ENCODE assay signal across 27 mouse cellular contexts in genomic region chr6:33476134-33476533, GRCm38 (mm10).
DNase-seq lines count a peak whose midpoint lies in the region; ATAC-seq and TF ChIP-seq lines count a peak whose summit lies in the region.
"Had no signal": no experiment of that assay in that cellular context is flagged by ENCODE, and none has a peak within 500 bp of the region (broad histone marks: within the 10 kb centered on the region; RNA-seq: fewer than 3 reads in every experiment).

No protein-coding gene starts in this region.

- H3K4me1 ChIP-seq in liver, embryonic 11.5 days (replicated peaks; ENCODE audit: control insufficient read depth, insufficient read depth, low read length): no peaks in the 10 kb centered on the region
- no peaks in the 10 kb centered on the region for H3K4me1 ChIP-seq in liver, postnatal 0 days (ENCODE audit: insufficient read depth)
- peaks cover 2 to 5% of the 10 kb centered on the region in 2 experiments; a peak in 2 of 4 replicates for H3K4me1 ChIP-seq in MEL (ENCODE audit: control insufficient read depth in 1 of 2, insufficient read depth in 2 of 2, low read length in 2 of 2)
- peaks cover 10% of the 10 kb centered on the region for H3K4me1 ChIP-seq in liver, embryonic 13.5 days (replicated peaks)
- H3K4me1 ChIP-seq in neural tube, embryonic 15.5 days: no peaks in the 10 kb centered on the region; the same call in 1 of the 2 replicates
- H3K4me1 ChIP-seq: embryonic facial prominence, embryonic 13.5 days; embryonic facial prominence, embryonic 15.5 days; forebrain, embryonic 10.5 days had no signal

- H3K36me3 ChIP-seq in liver, embryonic 11.5 days (ENCODE audit: control insufficient read depth, insufficient read depth, low read length): no peaks in the 10 kb centered on the region
- no peaks in the 10 kb centered on the region for H3K36me3 ChIP-seq in liver, postnatal 0 days (replicated peaks; ENCODE audit: insufficient read depth, low read length)
- H3K36me3 ChIP-seq in MEL (ENCODE audit: control insufficient read depth in 1 of 2, insufficient read depth in 2 of 2, low read length in 2 of 2): peaks cover 0 to 17% of the 10 kb centered on the region in 2 experiments; a peak in 2 of 4 replicates
- no peaks in the 10 kb centered on the region for H3K36me3 ChIP-seq in liver, embryonic 13.5 days
- H3K36me3 ChIP-seq in neural tube, embryonic 15.5 days: no peaks in the 10 kb centered on the region
- H3K36me3 ChIP-seq: embryonic facial prominence, embryonic 13.5 days; embryonic facial prominence, embryonic 15.5 days; forebrain, embryonic 10.5 days; forebrain, embryonic 12.5 days had no signal

- H3K4me2 ChIP-seq in liver, embryonic 11.5 days: no peak overlapping the region
- no peak overlapping the region for H3K4me2 ChIP-seq in liver, postnatal 0 days (ENCODE audit: low read depth, low read length)
- H3K4me2 ChIP-seq in liver, embryonic 13.5 days: no peak overlapping the region
- H3K4me2 ChIP-seq in neural tube, embryonic 15.5 days: no peak overlapping the region
- H3K4me2 ChIP-seq: embryonic facial prominence, embryonic 13.5 days; embryonic facial prominence, embryonic 15.5 days; forebrain, embryonic 12.5 days had no signal

- no peaks in the 10 kb centered on the region for H3K9me3 ChIP-seq in liver, embryonic 11.5 days (ENCODE audit: control insufficient read depth, low read length)
- no peaks in the 10 kb centered on the region for H3K9me3 ChIP-seq in liver, postnatal 0 days (ENCODE audit: low read length)
- H3K9me3 ChIP-seq in MEL (replicated peaks; ENCODE audit: insufficient read depth, low read length): no peaks in the 10 kb centered on the region
- H3K9me3 ChIP-seq in liver, embryonic 13.5 days (replicated peaks): no peaks in the 10 kb centered on the region
- no peaks in the 10 kb centered on the region for H3K9me3 ChIP-seq in neural tube, embryonic 15.5 days (replicated peaks)
- H3K9me3 ChIP-seq: embryonic facial prominence, embryonic 13.5 days; embryonic facial prominence, embryonic 15.5 days; forebrain, embryonic 10.5 days; forebrain, embryonic 12.5 days; G1E had no signal

- no peaks in the 10 kb centered on the region for H3K79me2 ChIP-seq in MEL (ENCODE audit: control insufficient read depth, insufficient read depth, low read length, poor library complexity)

- no peak overlapping the region for H3K27ac ChIP-seq in liver, embryonic 11.5 days (ENCODE audit: low read depth, low read length)
- no peak overlapping the region for H3K27ac ChIP-seq in liver, postnatal 0 days (ENCODE audit: low read depth)
- H3K27ac ChIP-seq in MEL (ENCODE audit: control insufficient read depth, low read depth, low read length): no peak overlapping the region
- no peak overlapping the region for H3K27ac ChIP-seq in liver, embryonic 13.5 days
- H3K27ac ChIP-seq in neural tube, embryonic 15.5 days (replicated peaks): no peak overlapping the region
- H3K27ac ChIP-seq: embryonic facial prominence, embryonic 13.5 days; embryonic facial prominence, embryonic 15.5 days; forebrain, embryonic 10.5 days; forebrain, embryonic 12.5 days had no signal

- no peak for TF ChIP-seq POLR2A in MEL (IDR thresholded peaks at IDR 0.05; ENCODE audit: control insufficient read depth in 1 of 2, insufficient read depth in 1 of 2, low read depth in 1 of 2, low read length in 2 of 2, poor library complexity in 1 of 2)

- no peak overlapping the region for H3K9ac ChIP-seq in liver, embryonic 11.5 days (ENCODE audit: low read depth, low read length)
- no peak overlapping the region for H3K9ac ChIP-seq in liver, postnatal 0 days (replicated peaks)
- H3K9ac ChIP-seq in MEL (ENCODE audit: control insufficient read depth, low read depth, low read length, poor library complexity, severe bottlenecking): no peak overlapping the region
- no peak overlapping the region for H3K9ac ChIP-seq in liver, embryonic 13.5 days
- H3K9ac ChIP-seq in neural tube, embryonic 15.5 days (replicated peaks): no peak overlapping the region
- H3K9ac ChIP-seq: embryonic facial prominence, embryonic 13.5 days; embryonic facial prominence, embryonic 15.5 days; forebrain, embryonic 12.5 days had no signal

- no peaks in the 10 kb centered on the region for H3K27me3 ChIP-seq in liver, embryonic 11.5 days (replicated peaks; ENCODE audit: control insufficient read depth, insufficient read depth, low read length)
- H3K27me3 ChIP-seq in liver, postnatal 0 days (ENCODE audit: insufficient read depth, low read length): no peaks in the 10 kb centered on the region
- no peaks in the 10 kb centered on the region for H3K27me3 ChIP-seq in MEL (ENCODE audit: control insufficient read depth in 1 of 2, insufficient read depth in 2 of 2, low read length in 2 of 2)
- H3K27me3 ChIP-seq in liver, embryonic 13.5 days: no peaks in the 10 kb centered on the region
- no peaks in the 10 kb centered on the region for H3K27me3 ChIP-seq in neural tube, embryonic 15.5 days (replicated peaks)
- H3K27me3 ChIP-seq: CH12.LX; embryonic facial prominence, embryonic 13.5 days; embryonic facial prominence, embryonic 15.5 days; forebrain, embryonic 12.5 days had no signal

- 77% methylated on average over 2 of the region's 2 CpGs for WGBS in liver, embryonic 11.5 days
- 62% methylated on average over 2 of the region's 2 CpGs for WGBS in liver, postnatal 0 days (ENCODE audit: insufficient replicate concordance)
- 58% methylated on average over 2 of the region's 2 CpGs for WGBS in liver, embryonic 13.5 days (ENCODE audit: insufficient replicate concordance)
- 93% methylated on average over 2 of the region's 2 CpGs for WGBS in neural tube, embryonic 15.5 days

- ATAC-seq in liver, embryonic 11.5 days (replicated peaks; ENCODE audit: low FRiP score): peak; percentile 29
- no peak for ATAC-seq in liver, postnatal 0 days
- peak; percentile 45; the same call in 1 of the 2 replicates for ATAC-seq in liver, embryonic 13.5 days (ENCODE audit: low read depth)
- ATAC-seq in megakaryocyte-erythroid progenitor cell, adult 5-6 weeks (replicated peaks; ENCODE audit: low FRiP score, low TSS enrichment, poor library complexity, severe bottlenecking): peak; percentile 52; the same call in 1 of the 2 replicates
- no peak for ATAC-seq in neural tube, embryonic 15.5 days (ENCODE audit: low FRiP score)
- ATAC-seq: CD4-positive, CD25-positive, alpha-beta regulatory T cell, adult 4 months; forebrain, embryonic 14.5 days; forebrain, embryonic 16.5 days had no signal

- no peak for TF ChIP-seq RAD21 in MEL (IDR thresholded peaks at IDR 0.05; ENCODE audit: low read depth, low read length)

- TF ChIP-seq CTCF in liver, postnatal 0 days (IDR thresholded peaks at IDR 0.05; ENCODE audit: low read depth): no peak
- TF ChIP-seq CTCF in MEL (IDR thresholded peaks at IDR 0.05 in 2 of 3, conservative IDR thresholded peaks at IDR 0.05 in 1 of 3; ENCODE audit: control insufficient read depth in 1 of 3, insufficient read depth in 1 of 3, low read depth in 2 of 3, low read length in 3 of 3, poor library complexity in 1 of 3, severe bottlenecking in 1 of 3): no peak

- TF ChIP-seq EP300 in liver, postnatal 0 days (IDR thresholded peaks at IDR 0.05; ENCODE audit: low read depth): no peak
- peak; percentile 69 to 79; a peak in 3 of 4 replicates for TF ChIP-seq EP300 in MEL (IDR thresholded peaks at IDR 0.05; ENCODE audit: low read depth in 1 of 2, low read length in 2 of 2)

- DNase-seq in liver, embryonic 11.5 days (ENCODE audit: low spot score): no peak
- DNase-seq in liver, postnatal 0 days: no peak
- peak; percentile 55 for DNase-seq in MEL (ENCODE audit: low read depth, low spot score)
- no peak for DNase-seq in liver, embryonic 13.5 days
- DNase-seq in left cerebral cortex, adult 18-20 months (ENCODE audit: low spot score in 2 of 2): no peak
- DNase-seq: adrenal gland, adult 2 months; adrenal gland, postnatal 14 days; adrenal gland, postnatal 36 days; B cell, adult 2 months; cerebellum, adult 11-12 months; cerebellum, adult 2 months; cerebellum, adult 9-10 months; cerebellum, postnatal 10 days; cerebellum, postnatal 25 days; embryo, embryonic 11 days had no signal

- no peak overlapping the region for H3K4me3 ChIP-seq in liver, embryonic 11.5 days (ENCODE audit: low read depth, low read length)
- H3K4me3 ChIP-seq in liver, postnatal 0 days (ENCODE audit: low read depth, low read length): no peak overlapping the region
- H3K4me3 ChIP-seq in MEL (ENCODE audit: control insufficient read depth in 1 of 2, insufficient read depth in 1 of 2, low read depth in 2 of 2, low read length in 2 of 2): no peak overlapping the region
- no peak overlapping the region for H3K4me3 ChIP-seq in liver, embryonic 13.5 days (replicated peaks)
- H3K4me3 ChIP-seq in neural tube, embryonic 15.5 days (replicated peaks): no peak overlapping the region
- H3K4me3 ChIP-seq: embryonic facial prominence, embryonic 13.5 days; embryonic facial prominence, embryonic 15.5 days; erythroblast, embryonic 14.5 days; forebrain, embryonic 10.5 days; forebrain, embryonic 12.5 days had no signal

TF ChIP-seq in MEL, 35 proteins besides CTCF, POLR2A, EP300 and RAD21:
- TF ChIP-seq GATA1 (IDR thresholded peaks at IDR 0.05; ENCODE audit: low read depth, low read length) (peak; percentile 66), TCF12 (IDR thresholded peaks at IDR 0.05; ENCODE audit: low read depth, low read length) (peak; percentile 81; the same call in 1 of the 2 replicates), MXI1 (IDR thresholded peaks at IDR 0.05; ENCODE audit: low read depth, low read length) (no peak), ZKSCAN1 (IDR thresholded peaks at IDR 0.05; ENCODE audit: low read depth, low read length) (no peak), ZNF384 (IDR thresholded peaks at IDR 0.05; ENCODE audit: low read depth, low read length) (peak; percentile 62), CHD1 (IDR thresholded peaks at IDR 0.05; ENCODE audit: low read depth, low read length) (no peak), ELF1 (IDR thresholded peaks at IDR 0.05; ENCODE audit: low read depth, low read length) (no peak), BHLHE40 (IDR thresholded peaks at IDR 0.05; ENCODE audit: borderline replicate concordance, low read depth, low read length) (no peak), NELFE (IDR thresholded peaks at IDR 0.05; ENCODE audit: low read depth, low read length) (no peak), HCFC1 (IDR thresholded peaks at IDR 0.05; ENCODE audit: low read depth, low read length) (no peak), USF1 (IDR thresholded peaks at IDR 0.05; ENCODE audit: low read depth, low read length) (no peak), TAL1 (IDR thresholded peaks at IDR 0.05; ENCODE audit: low read length) (peak; percentile 38; the same call in 1 of the 2 replicates), MEF2A (IDR thresholded peaks at IDR 0.05; ENCODE audit: extremely low read depth, insufficient replicate concordance, low read depth, low read length, poor library complexity, severe bottlenecking) (no peak), RCOR1 (IDR thresholded peaks at IDR 0.05; ENCODE audit: low read depth, low read length) (peak; percentile 62; the same call in 1 of the 2 replicates), NRF1 (IDR thresholded peaks at IDR 0.05; ENCODE audit: insufficient read depth, low read depth, low read length, poor library complexity, severe bottlenecking) (no peak), POLR2AphosphoS5 (IDR thresholded peaks at IDR 0.05; ENCODE audit: borderline replicate concordance, low read depth, low read length) (no peak), MYB (IDR thresholded peaks at IDR 0.05; ENCODE audit: low read depth, low read length) (no peak)

Comparison
In these comparisons a context has a peak if more than half of its experiments do, and no peak if none do; other contexts are left out.
1. ATAC-seq: peak in liver, embryonic 11.5 days (single experiment), liver, embryonic 13.5 days (single experiment) and megakaryocyte-erythroid progenitor cell, adult 5-6 weeks (single experiment); none in liver, postnatal 0 days (single experiment) and neural tube, embryonic 15.5 days (single experiment).